Mouse (Mus musculus): ENCODE results near the gene Tmem192. TPM values are rescaled to one million over a fixed set of nuclear protein-coding genes. Genes with fewer than 3 reads are reported as not detected.
A peak's percentile ranks its signal among the peaks of the same experiment; 100 is the strongest.

Tmem192 gene
- polyA plus RNA-seq, 1 experiment: 19.9 TPM

DNA sequence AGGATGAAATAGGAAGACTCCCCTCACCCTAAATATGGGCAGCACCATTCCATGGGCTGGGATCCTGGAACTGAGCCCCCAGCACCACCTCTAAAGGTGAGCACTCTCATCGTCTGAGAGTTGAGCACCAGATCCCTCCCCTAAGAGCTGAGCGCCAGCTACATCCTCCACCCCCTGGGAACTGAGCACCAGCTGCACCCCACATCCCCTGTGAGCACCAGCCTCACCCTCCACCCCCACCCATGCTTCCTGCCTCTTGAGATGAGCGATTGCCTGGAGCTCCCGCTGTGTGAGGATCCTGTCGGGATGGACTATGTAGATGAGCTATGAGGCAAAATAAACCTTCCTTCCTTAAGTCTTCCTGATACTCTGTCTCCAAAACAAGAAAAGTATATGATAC is 4.0 kb upstream of the Tmem192 start:
- H3K4me3 ChIP-seq (ENCODE audit: control insufficient read depth, low read depth, low read length): no peak overlapping the region
- H3K36me3 ChIP-seq (ENCODE audit: control insufficient read depth, insufficient read depth, low read length): no peaks in the 10 kb centered on the region
- no peaks in the 10 kb centered on the region for H3K27me3 ChIP-seq (ENCODE audit: control insufficient read depth, insufficient read depth, low read length)
- H3K27ac ChIP-seq (ENCODE audit: control insufficient read depth, insufficient read depth, low read depth, low read length): no peak overlapping the region
- peaks cover 9% of the 10 kb centered on the region for H3K4me1 ChIP-seq (ENCODE audit: control insufficient read depth, insufficient read depth, low read length)
- TF ChIP-seq CTCF (IDR thresholded peaks at IDR 0.05; ENCODE audit: control insufficient read depth, insufficient read depth, insufficient replicate concordance, low read depth, low read length): no peak
- TF ChIP-seq POLR2A (IDR thresholded peaks at IDR 0.05; ENCODE audit: control insufficient read depth, low read depth, low read length): no peak

DNA sequence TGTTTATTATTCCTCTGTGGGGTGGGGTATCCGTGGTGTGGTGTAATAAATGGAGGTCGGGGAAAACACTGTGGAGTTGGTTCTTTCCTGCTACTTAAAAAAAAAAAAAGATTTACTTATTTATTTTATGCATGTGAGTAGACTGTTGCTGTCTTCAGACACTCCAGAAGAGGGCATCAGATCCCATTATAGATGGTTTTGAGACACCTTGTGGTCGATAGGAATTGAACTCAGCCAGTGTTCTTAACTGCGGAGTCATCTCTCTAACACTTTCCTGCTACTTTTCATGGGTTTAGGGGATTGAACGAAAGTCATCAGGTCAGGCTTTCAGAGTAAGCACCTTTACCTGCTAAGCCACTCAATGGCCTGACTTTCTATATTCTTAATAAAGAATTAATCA is 2.2 kb upstream of the Tmem192 start:
- Histone ChIP-seq H3K27me3 (ENCODE audit: control insufficient read depth, insufficient read depth, low read length) (no peaks in the 10 kb centered on the region), H3K4me1 (ENCODE audit: control insufficient read depth, insufficient read depth, low read length) (peaks cover 7% of the 10 kb centered on the region), H3K4me3 (ENCODE audit: control insufficient read depth, low read depth, low read length) (no peak overlapping the region), H3K27ac (ENCODE audit: control insufficient read depth, insufficient read depth, low read depth, low read length) (no peak overlapping the region), H3K36me3 (ENCODE audit: control insufficient read depth, insufficient read depth, low read length) (no peaks in the 10 kb centered on the region)
- no peak for TF ChIP-seq POLR2A (IDR thresholded peaks at IDR 0.05; ENCODE audit: control insufficient read depth, low read depth, low read length)
- no peak for TF ChIP-seq CTCF (IDR thresholded peaks at IDR 0.05; ENCODE audit: control insufficient read depth, insufficient read depth, insufficient replicate concordance, low read depth, low read length)

DNA sequence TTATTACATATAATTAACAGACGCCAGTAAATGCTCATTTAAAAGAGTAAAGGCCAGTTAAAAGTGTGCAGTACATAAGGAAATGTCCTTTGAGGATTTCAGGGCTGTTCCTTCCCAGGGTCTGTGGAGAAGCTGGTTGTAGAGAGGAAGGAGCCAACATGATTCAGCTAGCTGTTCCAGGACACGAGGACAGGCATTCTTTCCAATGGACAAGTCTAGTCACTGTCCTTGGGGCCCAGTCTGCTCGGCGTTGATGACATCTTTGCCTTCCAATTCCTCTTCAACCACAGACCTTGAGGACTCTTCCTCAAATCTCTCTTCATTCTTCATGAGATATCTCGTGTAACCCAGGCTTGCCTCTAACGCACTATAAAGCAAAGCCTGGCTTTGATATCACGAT is 1.4 kb upstream of the Tmem192 start:
- TF ChIP-seq POLR2A (IDR thresholded peaks at IDR 0.05; ENCODE audit: control insufficient read depth, low read depth, low read length) (no peak), CTCF (IDR thresholded peaks at IDR 0.05; ENCODE audit: control insufficient read depth, insufficient read depth, insufficient replicate concordance, low read depth, low read length) (no peak)
- Histone ChIP-seq H3K4me1 (ENCODE audit: control insufficient read depth, insufficient read depth, low read length) (peaks cover 6% of the 10 kb centered on the region), H3K4me3 (ENCODE audit: control insufficient read depth, low read depth, low read length) (no peak overlapping the region), H3K36me3 (ENCODE audit: control insufficient read depth, insufficient read depth, low read length) (no peaks in the 10 kb centered on the region), H3K27me3 (ENCODE audit: control insufficient read depth, insufficient read depth, low read length) (no peaks in the 10 kb centered on the region), H3K27ac (ENCODE audit: control insufficient read depth, insufficient read depth, low read depth, low read length) (no peak overlapping the region)

DNA sequence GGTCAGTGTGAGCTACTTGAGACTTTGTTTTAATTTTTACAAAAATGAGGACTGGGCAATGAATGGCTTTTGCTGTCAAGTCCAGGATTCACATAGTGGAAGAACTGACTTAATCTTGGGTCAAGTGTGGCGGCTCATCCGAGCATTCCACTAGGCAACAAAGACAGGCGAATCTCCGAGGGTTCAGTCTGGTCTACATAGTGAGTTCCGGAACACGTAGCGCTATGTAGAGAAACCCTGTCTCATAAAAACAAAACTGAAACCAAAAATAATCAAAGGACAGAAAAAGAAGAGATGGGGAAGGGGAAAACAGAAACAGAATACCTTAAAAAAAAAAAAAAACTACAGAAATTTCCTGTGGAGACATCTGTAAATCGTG is 555 bp upstream of the Tmem192 start:
- H3K27me3 ChIP-seq (ENCODE audit: control insufficient read depth, insufficient read depth, low read length): no peaks in the 10 kb centered on the region
- H3K4me1 ChIP-seq (ENCODE audit: control insufficient read depth, insufficient read depth, low read length): peaks cover 6% of the 10 kb centered on the region
- H3K27ac ChIP-seq (ENCODE audit: control insufficient read depth, insufficient read depth, low read depth, low read length): peak overlapping the region; percentile 21; the same call in 1 of the 2 replicates
- no peaks in the 10 kb centered on the region for H3K36me3 ChIP-seq (ENCODE audit: control insufficient read depth, insufficient read depth, low read length)
- H3K4me3 ChIP-seq (ENCODE audit: control insufficient read depth, low read depth, low read length): no peak overlapping the region
- no peak for TF ChIP-seq POLR2A (IDR thresholded peaks at IDR 0.05; ENCODE audit: control insufficient read depth, low read depth, low read length)
- no peak for TF ChIP-seq CTCF (IDR thresholded peaks at IDR 0.05; ENCODE audit: control insufficient read depth, insufficient read depth, insufficient replicate concordance, low read depth, low read length)

DNA sequence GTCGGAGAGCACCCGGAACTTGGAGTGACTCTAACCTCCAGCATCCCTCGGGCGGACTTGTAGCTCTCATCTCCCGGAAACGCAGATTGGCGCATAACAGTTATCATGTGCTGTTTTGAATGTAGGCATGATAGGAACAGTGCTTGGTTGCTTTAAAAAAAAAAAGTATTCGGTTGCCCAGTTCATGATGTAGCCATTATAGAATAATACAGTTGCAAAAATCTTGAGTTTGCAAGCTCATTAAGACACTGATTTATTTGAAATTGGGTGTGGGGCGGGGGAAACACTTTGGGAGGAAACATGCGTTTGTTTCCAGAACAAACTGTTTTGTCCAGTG is 681 bp downstream of the Tmem192 start:
- TF ChIP-seq POLR2A (IDR thresholded peaks at IDR 0.05; ENCODE audit: control insufficient read depth, low read depth, low read length): no peak
- TF ChIP-seq CTCF (IDR thresholded peaks at IDR 0.05; ENCODE audit: control insufficient read depth, insufficient read depth, insufficient replicate concordance, low read depth, low read length): no peak
- Histone ChIP-seq H3K4me1 (ENCODE audit: control insufficient read depth, insufficient read depth, low read length) (peaks cover 4% of the 10 kb centered on the region), H3K36me3 (ENCODE audit: control insufficient read depth, insufficient read depth, low read length) (no peaks in the 10 kb centered on the region), H3K4me3 (ENCODE audit: control insufficient read depth, low read depth, low read length) (peak overlapping the region; percentile 97), H3K27me3 (ENCODE audit: control insufficient read depth, insufficient read depth, low read length) (no peaks in the 10 kb centered on the region), H3K27ac (ENCODE audit: control insufficient read depth, insufficient read depth, low read depth, low read length) (no peak overlapping the region; the same call in 1 of the 2 replicates)

DNA sequence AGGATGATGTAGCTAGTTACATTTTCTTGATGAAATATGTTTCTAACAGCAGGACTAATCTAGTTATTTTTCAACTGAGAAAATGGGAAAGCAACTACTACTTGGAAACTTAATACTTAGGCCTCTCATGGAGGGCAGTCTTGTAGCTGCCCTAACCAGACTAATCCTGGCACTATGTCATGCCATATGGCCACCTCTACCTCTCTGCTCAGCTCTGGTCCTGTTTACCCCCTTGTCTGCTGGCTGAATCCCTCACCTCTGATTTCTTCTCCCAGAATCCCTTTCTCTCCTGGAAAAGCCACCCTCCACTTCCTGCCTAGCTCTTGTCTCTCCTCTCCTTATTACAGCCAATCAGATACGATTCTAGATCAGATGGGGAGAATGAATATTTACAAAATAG is 1.4 kb downstream of the Tmem192 start:
- no peaks in the 10 kb centered on the region for H3K27me3 ChIP-seq (ENCODE audit: control insufficient read depth, insufficient read depth, low read length)
- H3K36me3 ChIP-seq (ENCODE audit: control insufficient read depth, insufficient read depth, low read length): no peaks in the 10 kb centered on the region
- H3K4me3 ChIP-seq (ENCODE audit: control insufficient read depth, low read depth, low read length): no peak overlapping the region
- no peak for TF ChIP-seq CTCF (IDR thresholded peaks at IDR 0.05; ENCODE audit: control insufficient read depth, insufficient read depth, insufficient replicate concordance, low read depth, low read length)
- TF ChIP-seq POLR2A (IDR thresholded peaks at IDR 0.05; ENCODE audit: control insufficient read depth, low read depth, low read length): no peak
- no peak overlapping the region for H3K27ac ChIP-seq (ENCODE audit: control insufficient read depth, insufficient read depth, low read depth, low read length)
- peaks cover 4% of the 10 kb centered on the region for H3K4me1 ChIP-seq (ENCODE audit: control insufficient read depth, insufficient read depth, low read length)

DNA sequence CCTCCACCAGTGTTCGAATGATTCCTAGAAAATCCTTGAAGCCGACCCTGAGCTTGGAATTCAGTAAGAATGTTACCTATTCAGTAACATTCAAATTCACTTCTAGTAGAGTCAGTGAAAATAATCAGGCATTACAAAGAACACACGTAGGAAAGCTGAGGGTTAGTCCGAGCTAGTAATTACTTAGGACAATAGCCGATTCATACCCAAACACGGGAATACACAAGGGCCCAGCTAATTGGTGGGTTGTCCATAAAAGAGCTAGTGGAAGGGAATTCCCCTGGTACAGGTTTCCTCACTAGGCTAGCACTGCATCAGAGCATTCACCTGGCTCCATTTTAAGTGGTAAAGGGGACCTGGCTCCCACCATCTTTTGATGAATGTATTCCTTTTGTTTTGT is 5.1 kb downstream of the Tmem192 start:
- Histone ChIP-seq H3K4me3 (ENCODE audit: control insufficient read depth, low read depth, low read length) (no peak overlapping the region), H3K27ac (ENCODE audit: control insufficient read depth, insufficient read depth, low read depth, low read length) (no peak overlapping the region), H3K4me1 (ENCODE audit: control insufficient read depth, insufficient read depth, low read length) (peaks cover 2% of the 10 kb centered on the region; the same call in 1 of the 2 replicates), H3K27me3 (ENCODE audit: control insufficient read depth, insufficient read depth, low read length) (no peaks in the 10 kb centered on the region), H3K36me3 (ENCODE audit: control insufficient read depth, insufficient read depth, low read length) (no peaks in the 10 kb centered on the region)
- no peak for TF ChIP-seq CTCF (IDR thresholded peaks at IDR 0.05; ENCODE audit: control insufficient read depth, insufficient read depth, insufficient replicate concordance, low read depth, low read length)
- TF ChIP-seq POLR2A (IDR thresholded peaks at IDR 0.05; ENCODE audit: control insufficient read depth, low read depth, low read length): no peak

DNA sequence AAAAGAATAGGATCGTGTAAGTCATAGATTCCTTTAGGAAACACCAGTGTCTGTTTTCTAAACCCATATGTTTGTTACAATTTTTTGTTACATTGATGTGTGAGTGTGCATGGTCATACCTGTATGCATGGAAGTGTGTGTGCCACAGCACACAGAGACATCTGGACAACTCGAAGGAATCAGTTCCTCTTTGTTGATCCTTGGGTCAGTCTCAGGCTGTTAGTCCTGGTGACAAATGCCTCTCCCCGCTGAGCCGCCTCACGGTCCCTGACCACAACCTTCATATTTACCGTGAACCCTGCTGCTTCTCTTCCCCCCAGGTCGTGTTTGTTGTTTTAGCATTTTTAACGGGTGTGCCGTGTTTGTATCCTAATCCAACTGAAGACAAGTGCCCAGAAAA is 12.0 kb downstream of the Tmem192 start:
- H3K36me3 ChIP-seq (ENCODE audit: control insufficient read depth, insufficient read depth, low read length): no peaks in the 10 kb centered on the region
- H3K27ac ChIP-seq (ENCODE audit: control insufficient read depth, insufficient read depth, low read depth, low read length): no peak overlapping the region
- no peak overlapping the region for H3K4me3 ChIP-seq (ENCODE audit: control insufficient read depth, low read depth, low read length)
- TF ChIP-seq POLR2A (IDR thresholded peaks at IDR 0.05; ENCODE audit: control insufficient read depth, low read depth, low read length) (no peak), CTCF (IDR thresholded peaks at IDR 0.05; ENCODE audit: control insufficient read depth, insufficient read depth, insufficient replicate concordance, low read depth, low read length) (no peak)
- no peaks in the 10 kb centered on the region for H3K27me3 ChIP-seq (ENCODE audit: control insufficient read depth, insufficient read depth, low read length)
- H3K4me1 ChIP-seq (ENCODE audit: control insufficient read depth, insufficient read depth, low read length): no peaks in the 10 kb centered on the region
